In genomic region chr7:132393582-132394175, GRCm38 (mm10) we compare ENCODE assay signal across 17 mouse cellular contexts.
"Had no signal": no experiment of that assay in that cellular context is flagged by ENCODE, and none has a peak within 500 bp of the region (broad histone marks: within the 10 kb centered on the region; RNA-seq: fewer than 3 reads in every experiment).

No protein-coding gene starts in this region.

- H3K4me3 ChIP-seq: intestine, embryonic 15.5 days; limb, embryonic 12.5 days; limb, embryonic 15.5 days; midbrain, embryonic 12.5 days; midbrain, embryonic 15.5 days; neural tube, embryonic 12.5 days; neural tube, embryonic 15.5 days had no signal

- H3K4me1 ChIP-seq: midbrain, embryonic 15.5 days; neural tube, embryonic 12.5 days; neural tube, embryonic 15.5 days had no signal

- H3K9ac ChIP-seq: intestine, embryonic 15.5 days; limb, embryonic 12.5 days; limb, embryonic 15.5 days; liver, embryonic 14.5 days; liver, postnatal 0 days; lung, embryonic 14.5 days; midbrain, embryonic 12.5 days; midbrain, embryonic 15.5 days; neural tube, embryonic 12.5 days; neural tube, embryonic 15.5 days had no signal

- ATAC-seq: intestine, embryonic 15.5 days; liver, postnatal 0 days; lung, postnatal 0 days; midbrain, embryonic 15.5 days had no signal

- DNase-seq: left cerebral cortex, postnatal 4 days; liver, postnatal 0 days; lung, embryonic 14.5 days; thymus, adult 2 months; thymus, postnatal 14 days; thymus, postnatal 4 days had no signal

- H3K36me3 ChIP-seq: intestine, embryonic 15.5 days; limb, embryonic 12.5 days; limb, embryonic 15.5 days; midbrain, embryonic 12.5 days; midbrain, embryonic 15.5 days; neural tube, embryonic 12.5 days; neural tube, embryonic 15.5 days had no signal

- H3K4me2 ChIP-seq: intestine, embryonic 15.5 days; limb, embryonic 12.5 days; limb, embryonic 15.5 days; liver, embryonic 11.5 days; lung, embryonic 14.5 days; midbrain, embryonic 12.5 days; midbrain, embryonic 15.5 days; neural tube, embryonic 12.5 days; neural tube, embryonic 15.5 days had no signal

- H3K9me3 ChIP-seq: intestine, embryonic 15.5 days; limb, embryonic 12.5 days; limb, embryonic 15.5 days; midbrain, embryonic 12.5 days; midbrain, embryonic 15.5 days; neural tube, embryonic 12.5 days; neural tube, embryonic 15.5 days had no signal

- H3K27ac ChIP-seq: intestine, embryonic 15.5 days; limb, embryonic 12.5 days; limb, embryonic 15.5 days; liver, embryonic 14.5 days; macrophage; midbrain, embryonic 12.5 days; midbrain, embryonic 15.5 days; neural tube, embryonic 12.5 days; neural tube, embryonic 15.5 days had no signal

- H3K27me3 ChIP-seq: intestine, embryonic 15.5 days; limb, embryonic 12.5 days; limb, embryonic 15.5 days; midbrain, embryonic 12.5 days; neural tube, embryonic 12.5 days; neural tube, embryonic 15.5 days had no signal
